Mouse (Mus musculus) kidney, embryonic 14.5 days (tissue): Measurements from ENCODE around the gene Entpd3. TPM values are rescaled to one million over a fixed set of nuclear protein-coding genes. Genes with fewer than 3 reads are reported as not detected.
"Not testable (repeated sequence)": the region's sequence is repeated elsewhere in the genome, so short reads cannot be mapped to it uniquely, and the experiment has no call there.

ENCODE experiments used
- ATAC-seq: fragments of 200-750 bp; cut with Nextera tagmentation; 2 replicates; pipeline ENCODE4 v1.8.0; 2017; ENCODE audit warnings: moderate number of reproducible peaks, mild to moderate bottlenecking, moderate TSS enrichment, moderate library complexity; ENCODE audit not compliant: low FRiP score, low TSS enrichment
- H3K27ac ChIP-seq: fragments of 300-500 bp; sonication (generic); 2 replicates; pipeline ENCODE4 v1.5.1; 2014; ENCODE audit warnings: low read depth, mild to moderate bottlenecking, low read length, moderate library complexity, mixed read lengths
- H3K27me3 ChIP-seq: fragments of 300-500 bp; sonication (generic); 2 replicates; pipeline ENCODE4 v1.6.1; 2014; ENCODE audit warnings: mild to moderate bottlenecking, low read length; ENCODE audit not compliant: control insufficient read depth, insufficient read depth
- H3K36me3 ChIP-seq: fragments of 300-500 bp; sonication (generic); 2 replicates; pipeline ENCODE4 v1.6.1; 2014; ENCODE audit warnings: low read length, mixed read lengths; ENCODE audit not compliant: control insufficient read depth, insufficient read depth
- H3K4me1 ChIP-seq: fragments of 300-500 bp; sonication (generic); 2 replicates; pipeline ENCODE4 v1.6.1; 2014; ENCODE audit warnings: low read length, mixed read lengths; ENCODE audit not compliant: control insufficient read depth, insufficient read depth
- H3K4me2 ChIP-seq: fragments of 300-500 bp; sonication (generic); replicated peaks from 2 replicates; pipeline ENCODE4 v1.6.1; 2014; ENCODE audit warnings: low read depth, mild to moderate bottlenecking, low read length
- H3K4me3 ChIP-seq: fragments of 300-500 bp; sonication (generic); 2 replicates; pipeline ENCODE4 v1.5.1; 2014; ENCODE audit warnings: mild to moderate bottlenecking, low read length
- H3K9ac ChIP-seq: fragments of 300-500 bp; sonication (generic); 2 replicates; pipeline ENCODE4 v1.6.1; 2014; ENCODE audit warnings: low read depth, mild to moderate bottlenecking, low read length, moderate library complexity
- H3K9me3 ChIP-seq: fragments of 300-500 bp; sonication (generic); 2 replicates; pipeline ENCODE4 v1.6.1; 2016; ENCODE audit warnings: low read length; ENCODE audit not compliant: control insufficient read depth
- WGBS: fragments of 180-500 bp; shearing (Covaris S2); extraction: QIAGEN DNeasy Blood & Tissue Kit; methylation state at CpG from one replicate; pipeline ENCODE4 v1.1.7; 2014; 5-methylcytosine and 5-hydroxymethylcytosine counted together
- polyA plus RNA-seq: library from polyadenylated mRNA; unstranded; fragments of >200 nt; fragmentation: Nextera tagmentation; extraction: Ambion mirVana; gene quantifications from 2 replicates; pipeline ENCODE4 v1.2.1, GENCODE M21; 2014

The Entpd3 gene
- polyA plus RNA-seq, 1 experiment from 2014 or later: 1.7 TPM

DNA sequence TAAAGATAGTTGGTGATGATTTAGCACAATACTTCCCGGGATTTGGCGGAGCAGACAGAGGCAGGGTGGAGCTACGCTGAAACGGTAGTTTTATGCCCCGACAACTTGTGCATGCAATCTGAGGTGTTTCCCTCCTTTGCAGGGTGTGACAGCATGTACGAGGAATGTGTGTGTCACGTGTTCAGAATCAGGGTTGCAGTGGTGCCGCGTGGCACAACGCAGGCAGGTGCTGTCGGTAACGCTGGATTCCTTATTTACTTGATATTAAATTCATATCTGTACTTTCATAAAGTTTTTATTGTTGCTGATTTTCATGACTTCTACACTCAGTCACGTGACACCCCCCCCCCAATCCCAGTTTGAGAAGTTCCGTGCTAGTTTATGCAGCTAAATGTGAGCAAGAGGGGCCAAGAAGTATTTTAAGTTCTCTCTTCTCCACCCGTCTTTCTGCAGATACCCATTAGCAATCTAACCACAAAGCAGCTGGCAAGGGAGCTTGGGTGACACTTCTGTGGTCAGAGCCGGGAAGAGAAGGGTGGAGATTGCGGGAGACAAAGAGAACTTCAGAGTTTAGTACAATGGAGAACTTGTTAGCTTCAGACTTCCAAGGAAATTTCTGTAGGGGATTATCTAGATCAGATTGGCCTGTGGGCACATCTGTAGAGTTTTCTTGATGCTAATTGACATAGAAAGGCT, 10.7 kb upstream of the Entpd3 start:
- 86% methylated on average over 17 of the region's 17 CpGs for WGBS
- Histone ChIP-seq H3K36me3 (no peaks in the 10 kb centered on the region), H3K4me3 (no peak overlapping the region), H3K27ac (no peak overlapping the region), H3K9me3 (no peaks in the 10 kb centered on the region; the same call in 1 of the 2 replicates), H3K27me3 (no peaks in the 10 kb centered on the region), H3K9ac (no peak overlapping the region), H3K4me2 (no peak overlapping the region), H3K4me1 (no peaks in the 10 kb centered on the region)
- no peak for ATAC-seq

DNA sequence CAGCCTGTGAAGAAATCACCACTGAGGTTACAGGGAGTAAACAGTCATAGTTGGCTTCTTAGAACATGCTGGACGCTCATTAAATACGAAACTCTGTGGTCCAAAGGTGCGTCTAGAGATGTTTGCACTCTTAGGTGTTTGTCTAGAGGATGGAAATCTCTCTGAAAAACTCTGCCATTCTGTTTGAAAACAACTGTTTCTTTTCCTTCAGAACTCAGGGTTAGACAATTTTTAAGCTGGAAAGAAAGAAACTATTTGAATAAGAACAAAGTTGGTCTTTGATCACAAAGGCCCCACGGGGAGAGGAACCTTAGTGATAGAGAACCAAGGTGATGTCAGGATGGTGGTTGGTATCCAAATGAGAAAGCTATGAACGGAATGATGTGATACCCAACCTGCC, 9.1 kb upstream of the Entpd3 start:
- Histone ChIP-seq H3K9me3 (no peaks in the 10 kb centered on the region; the same call in 1 of the 2 replicates), H3K27me3 (no peaks in the 10 kb centered on the region), H3K4me1 (no peaks in the 10 kb centered on the region), H3K27ac (no peak overlapping the region), H3K36me3 (no peaks in the 10 kb centered on the region), H3K9ac (no peak overlapping the region), H3K4me3 (no peak overlapping the region), H3K4me2 (no peak overlapping the region)
- WGBS: 89% methylated on average over 5 of the region's 5 CpGs
- ATAC-seq: no peak

DNA sequence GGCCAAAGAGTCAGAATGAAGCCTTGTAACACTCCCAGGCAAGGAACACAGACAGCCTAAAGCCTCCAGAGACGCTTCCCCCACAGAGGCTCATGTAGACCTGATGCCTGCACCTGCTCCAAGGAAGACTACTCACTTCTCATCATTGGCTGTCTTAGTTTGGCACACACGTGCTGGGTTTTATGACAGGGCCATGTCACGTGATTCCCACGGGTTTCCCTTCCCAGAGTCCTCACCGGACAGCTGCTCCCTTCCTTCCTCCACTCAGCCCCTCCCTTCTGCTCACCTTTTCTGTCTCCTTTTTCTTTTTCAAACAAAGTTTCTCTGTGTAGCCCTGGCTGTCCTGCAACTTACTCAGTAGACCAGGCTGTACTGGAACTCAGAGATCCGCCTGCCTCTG, 7.6 kb upstream of the Entpd3 start:
- Histone ChIP-seq H3K4me3 (no peak overlapping the region), H3K4me1 (no peaks in the 10 kb centered on the region), H3K9me3 (no peaks in the 10 kb centered on the region; the same call in 1 of the 2 replicates), H3K36me3 (no peaks in the 10 kb centered on the region), H3K27me3 (no peaks in the 10 kb centered on the region), H3K4me2 (no peak overlapping the region), H3K27ac (no peak overlapping the region), H3K9ac (no peak overlapping the region)
- 80% methylated on average over 6 of the region's 6 CpGs for WGBS
- ATAC-seq: no peak

GRCm38 (mm10) chr9:120532691-120533090, 6.9 kb upstream of the Entpd3 start:
- Histone ChIP-seq H3K4me2 (no peak overlapping the region), H3K9ac (no peak overlapping the region), H3K27ac (no peak overlapping the region), H3K4me1 (no peaks in the 10 kb centered on the region), H3K4me3 (no peak overlapping the region), H3K36me3 (no peaks in the 10 kb centered on the region), H3K9me3 (no peaks in the 10 kb centered on the region; the same call in 1 of the 2 replicates), H3K27me3 (no peaks in the 10 kb centered on the region; the same call in 1 of the 2 replicates)
- 88% methylated on average over 6 of the region's 6 CpGs for WGBS
- no peak for ATAC-seq

DNA sequence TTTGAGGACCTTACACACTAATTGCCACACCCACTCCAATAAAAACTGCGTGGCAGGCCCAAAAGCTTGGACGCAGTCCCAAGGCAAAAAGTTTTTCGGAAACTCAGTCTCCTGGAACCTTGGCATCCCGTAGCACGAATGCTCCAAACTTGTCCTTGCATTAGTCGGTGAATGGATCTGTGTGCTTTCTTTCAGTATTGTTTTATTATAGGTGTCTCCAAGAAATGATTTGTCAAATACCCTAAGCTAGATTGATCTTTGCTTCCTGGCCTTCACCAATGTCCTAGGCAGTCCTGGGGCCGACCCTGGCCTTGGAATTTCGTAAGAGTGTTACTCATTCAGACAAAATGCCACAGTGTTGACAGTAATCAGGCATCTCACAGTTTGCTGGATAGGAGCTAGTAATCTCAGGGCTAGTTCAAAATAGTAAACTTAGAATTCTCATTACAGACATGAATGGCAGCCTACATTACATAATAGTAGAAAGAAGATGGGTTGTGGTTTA, 6.1 kb upstream of the Entpd3 start:
- H3K27ac ChIP-seq, ATAC-seq: not testable (repeated sequence)
- 93% methylated on average over 8 of the region's 8 CpGs for WGBS

GRCm38 (mm10) chr9:120541411-120541810, 1.8 kb downstream of the Entpd3 start:
- H3K27me3 ChIP-seq: peaks cover 19% of the 10 kb centered on the region
- H3K27ac ChIP-seq: no peak overlapping the region
- H3K4me3 ChIP-seq: no peak overlapping the region
- no peaks in the 10 kb centered on the region for H3K9me3 ChIP-seq
- H3K9ac ChIP-seq: no peak overlapping the region
- no peak; the same call in 1 of the 2 replicates for ATAC-seq
- H3K4me1 ChIP-seq: peaks cover 10% of the 10 kb centered on the region; the same call in 1 of the 2 replicates
- H3K36me3 ChIP-seq: no peaks in the 10 kb centered on the region
- H3K4me2 ChIP-seq: no peak overlapping the region
- 0% methylated on average over 2 of the region's 2 CpGs for WGBS

More for the DNA sequence above, 6.1 kb upstream of the Entpd3 start:
- H3K27me3 ChIP-seq, H3K4me1 ChIP-seq, H3K36me3 ChIP-seq, H3K4me3 ChIP-seq, H3K4me2 ChIP-seq, H3K9me3 ChIP-seq, H3K9ac ChIP-seq: not testable (repeated sequence)

DNA sequence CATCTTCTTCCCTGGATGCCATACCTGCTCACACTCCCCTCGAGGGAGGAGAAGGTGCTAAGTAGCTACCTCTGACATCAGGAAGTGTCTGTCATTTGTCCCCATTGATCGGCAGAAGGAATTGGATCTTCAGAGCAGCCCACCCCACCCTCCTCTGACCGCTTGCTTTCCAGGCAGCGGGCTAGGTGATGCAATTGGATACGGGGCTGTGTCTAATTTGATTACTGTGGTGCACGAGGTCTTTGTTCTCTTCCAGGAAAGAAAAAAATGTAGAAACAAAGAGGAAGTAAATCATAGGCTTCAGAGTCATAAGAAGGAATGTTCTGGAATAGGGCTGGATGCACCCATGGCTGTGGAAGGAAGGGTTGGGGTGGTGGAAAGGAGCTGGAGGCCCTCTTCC, 2.6 kb downstream of the Entpd3 start:
- Histone ChIP-seq H3K36me3 (no peaks in the 10 kb centered on the region), H3K27me3 (peaks cover 19% of the 10 kb centered on the region), H3K9me3 (no peaks in the 10 kb centered on the region), H3K27ac (no peak overlapping the region), H3K4me2 (no peak overlapping the region), H3K9ac (no peak overlapping the region), H3K4me3 (no peak overlapping the region), H3K4me1 (peaks cover 15% of the 10 kb centered on the region)
- ATAC-seq: no peak
- WGBS: 10% methylated on average over 6 of the region's 6 CpGs

GRCm38 (mm10) chr9:120545994-120546393, 6.4 kb downstream of the Entpd3 start:
- H3K9me3 ChIP-seq: no peaks in the 10 kb centered on the region
- H3K27ac ChIP-seq: no peak overlapping the region
- no peak for ATAC-seq
- H3K36me3 ChIP-seq: no peaks in the 10 kb centered on the region
- 91% methylated on average over 2 of the region's 2 CpGs for WGBS
- no peak overlapping the region for H3K4me2 ChIP-seq
- no peak overlapping the region for H3K9ac ChIP-seq
- H3K27me3 ChIP-seq: peaks cover 7% of the 10 kb centered on the region; the same call in 1 of the 2 replicates
- H3K4me3 ChIP-seq: no peak overlapping the region
- H3K4me1 ChIP-seq: peaks cover 12% of the 10 kb centered on the region

DNA sequence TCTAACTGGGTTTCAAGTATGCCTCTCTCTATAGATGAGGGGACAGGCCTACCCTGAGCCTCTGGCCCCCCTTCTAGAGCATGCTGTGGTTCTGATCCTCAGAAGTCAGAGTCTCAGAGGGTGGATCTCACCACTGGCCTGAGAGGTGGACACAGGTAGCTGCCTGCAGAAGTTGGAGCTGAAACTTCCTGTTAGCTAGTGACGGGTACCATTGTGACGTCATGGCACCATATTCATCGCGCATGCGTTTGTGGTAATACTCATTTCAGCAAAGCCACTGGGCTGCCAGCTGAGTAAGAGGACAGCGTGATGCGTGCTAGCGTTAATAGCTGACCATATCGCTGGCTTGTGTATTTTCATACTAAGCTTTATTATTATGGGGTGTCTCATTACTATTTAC, 6.9 kb downstream of the Entpd3 start:
- Histone ChIP-seq H3K4me3 (no peak overlapping the region), H3K27me3 (peaks cover 5% of the 10 kb centered on the region; the same call in 1 of the 2 replicates), H3K27ac (no peak overlapping the region), H3K9me3 (no peaks in the 10 kb centered on the region), H3K4me1 (peaks cover 12% of the 10 kb centered on the region), H3K4me2 (no peak overlapping the region; the same call in 1 of the 2 replicates), H3K36me3 (no peaks in the 10 kb centered on the region), H3K9ac (no peak overlapping the region)
- ATAC-seq: no peak
- WGBS: 92% methylated on average over 9 of the region's 9 CpGs
